19 mouse cellular contexts compared by ENCODE assay signal in genomic region chr8:124455359-124455758, GRCm38 (mm10). TPM values are rescaled to one million over a fixed set of nuclear protein-coding genes. Genes with fewer than 3 reads are reported as not detected.
A peak's percentile ranks its signal among the peaks of the same experiment; 100 is the strongest.
DNase-seq lines count a peak whose midpoint lies in the region; TF ChIP-seq lines count a peak whose summit lies in the region.
"Had no signal": no experiment of that assay in that cellular context is flagged by ENCODE, and none has a peak within 500 bp of the region (broad histone marks: within the 10 kb centered on the region; RNA-seq: fewer than 3 reads in every experiment).

No protein-coding gene starts in this region.

- no peak for TF ChIP-seq EP300 in MEL (IDR thresholded peaks at IDR 0.05; ENCODE audit: low read depth in 1 of 2, low read length in 2 of 2)

- peak in 1 of 2 experiments; percentile 35 for DNase-seq in layer of hippocampus, adult 2 months (ENCODE audit: low spot score in 2 of 2)
- DNase-seq in layer of hippocampus, adult 8-10 months (ENCODE audit: low spot score in 2 of 2), result no peak
- DNase-seq in 3134 (ENCODE audit: extremely low read depth, insufficient read length, low spot score), result peak; percentile 42
- peak; percentile 53 for DNase-seq in MEL (ENCODE audit: low read depth, low spot score)
- peak; percentile 69 to 73 for DNase-seq in adrenal gland, postnatal 36 days
- DNase-seq in cerebellum, adult 9-11 months, result no peak
- no peak for DNase-seq in B cell, adult 2 months
- DNase-seq in thymus, postnatal 4 days, result no peak
- DNase-seq: gastrocnemius, postnatal 25 days; heart, postnatal 14 days; lung, embryonic 14.5 days; thymus, postnatal 14 days had no signal

- TF ChIP-seq RAD21 in MEL (IDR thresholded peaks at IDR 0.05; ENCODE audit: low read depth, low read length), result no peak

- H3K4me3 ChIP-seq in layer of hippocampus, adult 2 months, result no peak overlapping the region
- no peak overlapping the region for H3K4me3 ChIP-seq in MEL (ENCODE audit: control insufficient read depth in 1 of 2, insufficient read depth in 1 of 2, low read depth in 2 of 2, low read length in 2 of 2)
- H3K4me3 ChIP-seq: forebrain, embryonic 10.5 days; heart, embryonic 10.5 days; hindbrain, embryonic 13.5 days; midbrain, embryonic 15.5 days had no signal

- H3K79me2 ChIP-seq in MEL (ENCODE audit: control insufficient read depth, insufficient read depth, low read length, poor library complexity), result no peaks in the 10 kb centered on the region

- H3K9ac ChIP-seq in MEL (ENCODE audit: control insufficient read depth, low read depth, low read length, poor library complexity, severe bottlenecking), result no peak overlapping the region
- H3K9ac ChIP-seq: hindbrain, embryonic 13.5 days; lung, embryonic 14.5 days; midbrain, embryonic 15.5 days had no signal

- H3K4me1 ChIP-seq in MEL (ENCODE audit: control insufficient read depth in 1 of 2, insufficient read depth in 2 of 2, low read length in 2 of 2), result no peaks in the 10 kb centered on the region
- H3K4me1 ChIP-seq: heart, embryonic 10.5 days; hindbrain, embryonic 13.5 days; midbrain, embryonic 15.5 days had no signal

- H3K27me3 ChIP-seq in MEL (ENCODE audit: control insufficient read depth in 1 of 2, insufficient read depth in 2 of 2, low read length in 2 of 2), result peaks cover 0 to 1% of the 10 kb centered on the region in 2 experiments; a peak in 2 of 4 replicates
- H3K27me3 ChIP-seq: midbrain, embryonic 15.5 days had no signal

- H3K36me3 ChIP-seq in MEL (ENCODE audit: control insufficient read depth in 1 of 2, insufficient read depth in 2 of 2, low read length in 2 of 2), result peaks cover 0 to 5% of the 10 kb centered on the region in 2 experiments; a peak in 1 of 4 replicates
- H3K36me3 ChIP-seq: forebrain, embryonic 10.5 days; heart, embryonic 10.5 days; hindbrain, embryonic 13.5 days; midbrain, embryonic 15.5 days had no signal

- no peak for TF ChIP-seq POLR2A in MEL (IDR thresholded peaks at IDR 0.05; ENCODE audit: control insufficient read depth in 1 of 2, insufficient read depth in 1 of 2, low read depth in 1 of 2, low read length in 2 of 2, poor library complexity in 1 of 2)

- H3K27ac ChIP-seq in layer of hippocampus, adult 2 months, result peak overlapping the region; percentile 59
- no peak overlapping the region for H3K27ac ChIP-seq in MEL (ENCODE audit: control insufficient read depth, low read depth, low read length)
- H3K27ac ChIP-seq: forebrain, embryonic 10.5 days; heart, embryonic 10.5 days; hindbrain, embryonic 13.5 days; kidney, postnatal 0 days; midbrain, embryonic 15.5 days had no signal

- no peak for TF ChIP-seq CTCF in layer of hippocampus, adult 2 months (conservative IDR thresholded peaks at IDR 0.05)
- no peak for TF ChIP-seq CTCF in MEL (IDR thresholded peaks at IDR 0.05 in 2 of 3, conservative IDR thresholded peaks at IDR 0.05 in 1 of 3; ENCODE audit: control insufficient read depth in 1 of 3, insufficient read depth in 1 of 3, low read depth in 2 of 3, low read length in 3 of 3, poor library complexity in 1 of 3, severe bottlenecking in 1 of 3)

- no peaks in the 10 kb centered on the region for H3K9me3 ChIP-seq in MEL (replicated peaks; ENCODE audit: insufficient read depth, low read length)
- H3K9me3 ChIP-seq: heart, embryonic 10.5 days; hindbrain, embryonic 13.5 days; midbrain, embryonic 15.5 days had no signal

TF ChIP-seq in MEL, 35 proteins besides CTCF, POLR2A, EP300 and RAD21:
- TF ChIP-seq GABPA (IDR thresholded peaks at IDR 0.05; ENCODE audit: low read depth, low read length) (no peak), USF1 (IDR thresholded peaks at IDR 0.05; ENCODE audit: low read depth, low read length) (peak; percentile 50), JUND (IDR thresholded peaks at IDR 0.05; ENCODE audit: low read depth, low read length) (peak; percentile 69; the same call in 1 of the 2 replicates), CHD2 (IDR thresholded peaks at IDR 0.05; ENCODE audit: low read length) (no peak), NRF1 (IDR thresholded peaks at IDR 0.05; ENCODE audit: insufficient read depth, low read depth, low read length, poor library complexity, severe bottlenecking) (no peak), GATA1 (IDR thresholded peaks at IDR 0.05; ENCODE audit: low read depth, low read length) (peak; percentile 8; the same call in 1 of the 2 replicates), TAL1 (IDR thresholded peaks at IDR 0.05; ENCODE audit: low read length) (no peak), MEF2A (IDR thresholded peaks at IDR 0.05; ENCODE audit: extremely low read depth, insufficient replicate concordance, low read depth, low read length, poor library complexity, severe bottlenecking) (no peak), POLR2AphosphoS5 (IDR thresholded peaks at IDR 0.05; ENCODE audit: borderline replicate concordance, low read depth, low read length) (no peak), USF2 (IDR thresholded peaks at IDR 0.05; ENCODE audit: borderline replicate concordance in 1 of 2, insufficient read depth in 1 of 2, low read depth in 1 of 2, low read length in 2 of 2) (no peak), NELFE (IDR thresholded peaks at IDR 0.05; ENCODE audit: low read depth, low read length) (no peak)

RNA-seq across cellular contexts. Expression of gene Pgbd5, which starts 15.9 kb away (rescaled TPM):
- 100 to 1,000 TPM; 291 to 304 TPM for total RNA-seq in layer of hippocampus, adult 2 months (2021)
- total RNA-seq in layer of hippocampus, adult 8-10 months (2022), result 100 to 1,000 TPM; 221 to 255 (median 242) TPM
- not detected in 2 replicates for total RNA-seq in MEL (2012; rRNA removed)
- polyA plus RNA-seq in MEL (2012; ENCODE audit: insufficient read depth in 1 of 2, insufficient read length in 2 of 2, low read depth in 1 of 2, low replicate concordance in 2 of 2, missing spikeins in 1 of 2), result not detected
- 1 to 10 TPM; 3.5 to 4.5 TPM for total RNA-seq in adrenal gland, postnatal 36 days (2021)
- total RNA-seq: liver, adult 2 months; megakaryocyte progenitor cell, adult 5-6 weeks had no signal
- polyA plus RNA-seq: liver, adult 2 months had no signal

Comparison
In these comparisons a context has a peak if more than half of its experiments do, and no peak if none do; other contexts are left out.
1. DNase-seq: peak in 3134 (single experiment), MEL (single experiment) and adrenal gland, postnatal 36 days (2 of 2); none in layer of hippocampus, adult 8-10 months (0 of 2), cerebellum, adult 9-11 months (single experiment), B cell, adult 2 months (0 of 2) and thymus, postnatal 4 days (single experiment).
2. RNA of gene Pgbd5, which starts 15.9 kb away (total RNA-seq): 291 to 304 TPM in layer of hippocampus, adult 2 months and 221 to 255 TPM in layer of hippocampus, adult 8-10 months; 3.5 to 4.5 TPM in adrenal gland, postnatal 36 days and not detected in MEL; every median in the first group is over 10 times any median in the second.